Mouse (Mus musculus): ENCODE results near the gene Bcl3. TPM values are rescaled to one million over a fixed set of nuclear protein-coding genes. Genes with fewer than 3 reads are reported as not detected.

The Bcl3 gene
- total RNA-seq, 2 experiments from 2014 or later = 1.2 TPM; not detected in 1

GRCm38 (mm10) chr7:19779903-19780302, 42.7 kb downstream of the Bcl3 start:
- no peak for DNase-seq (ENCODE audit: low spot score in 2 of 2)
- intact Hi-C loops (cut with DNase I) = no loop called here

DNA sequence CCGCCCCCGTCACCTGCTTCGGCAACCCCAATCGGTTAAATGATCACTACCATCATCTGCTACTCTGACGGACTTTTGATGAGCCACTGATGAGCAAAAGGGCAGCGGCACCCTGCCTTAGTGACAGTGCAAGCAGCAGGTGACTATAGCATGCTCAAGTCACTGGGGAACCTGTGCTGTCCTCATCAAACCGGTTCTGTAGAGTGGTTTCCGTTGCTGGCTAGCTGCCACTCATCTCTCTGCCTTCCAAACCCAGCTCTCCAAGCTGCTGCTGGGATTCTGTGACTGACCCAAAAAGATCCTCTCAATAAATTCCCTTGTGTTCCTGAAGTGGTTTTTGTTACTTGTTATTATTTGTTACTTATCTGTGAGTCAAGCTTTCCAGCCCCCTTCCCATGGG, 43.9 kb downstream of the Bcl3 start:
- intact Hi-C loops (cut with DNase I) = no loop called here
- DNase-seq (ENCODE audit: low spot score in 2 of 2) = no peak

- intact Hi-C loops (cut with DNase I) = no loop called here
- DNase-seq (ENCODE audit: low spot score in 2 of 2) = no peak
Measured at GRCm38 (mm10) chr7:19777049-19777723, 45.4 kb downstream of the Bcl3 start.

GRCm38 (mm10) chr7:19771682-19772081, 50.9 kb downstream of the Bcl3 start:
- DNase-seq (ENCODE audit: low spot score in 2 of 2) = no peak
- intact Hi-C loops (cut with DNase I) = no loop called here

DNA sequence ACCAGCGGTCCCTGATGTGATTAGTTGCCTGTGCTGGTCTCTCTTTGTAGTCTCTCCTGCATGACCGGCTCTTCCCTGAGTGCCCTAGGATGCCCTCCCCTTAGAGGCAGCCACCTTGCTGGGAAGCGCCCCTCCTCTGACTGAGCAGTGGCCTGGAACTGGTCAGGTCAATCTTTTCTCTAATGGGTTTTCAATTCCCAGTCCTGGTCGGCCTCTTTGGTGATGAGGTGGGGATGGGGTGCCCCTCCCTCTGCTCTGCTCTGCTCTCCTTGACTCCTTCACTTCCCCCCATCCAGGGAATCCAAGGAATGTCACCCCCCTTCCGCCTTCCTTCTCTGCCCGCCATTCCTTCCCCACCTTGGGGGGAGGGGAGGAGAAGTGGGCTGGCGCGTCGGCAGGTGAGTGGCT, 51.6 kb downstream of the Bcl3 start, which contains the start of gene Bcam:
Gene Bcam (minus strand): TSS at position 33 of the 408 bp plus-strand sequence.
- DNase-seq (ENCODE audit: low spot score in 2 of 2) = no peak
- intact Hi-C loops (cut with DNase I) = no loop called here

DNA sequence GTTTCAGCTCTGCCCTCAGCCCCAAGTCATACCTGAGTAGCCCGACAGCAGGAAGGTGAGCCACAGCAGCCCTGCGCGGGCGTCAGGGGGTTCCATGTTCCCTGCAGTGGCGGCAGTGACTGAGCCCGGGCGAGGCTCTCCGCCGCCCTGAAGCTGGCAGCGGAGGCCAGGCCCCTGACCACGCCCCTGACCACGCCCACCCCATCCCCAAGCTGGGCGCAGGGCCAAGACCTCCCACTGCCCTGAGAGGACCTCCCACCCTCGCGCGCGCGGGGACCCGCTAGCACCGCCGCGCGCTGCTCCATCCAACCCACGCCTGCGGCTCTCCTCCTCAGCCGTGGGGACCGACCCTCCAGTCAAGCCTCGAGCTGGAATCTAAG, 52.2 kb downstream of the Bcl3 start:
- DNase-seq (ENCODE audit: low spot score in 2 of 2) = peak in 1 of 2 experiments; percentile 59
- intact Hi-C loops (cut with DNase I) = no loop called here

GRCm38 (mm10) chr7:19769434-19770374, 52.9 kb downstream of the Bcl3 start:
- no peak for DNase-seq (ENCODE audit: low spot score in 2 of 2)
- intact Hi-C loops (cut with DNase I) = no loop called here

- intact Hi-C loops (cut with DNase I) = no loop called here
Measured at GRCm38 (mm10) chr7:19769001-19769400, 53.6 kb downstream of the Bcl3 start.

DNA sequence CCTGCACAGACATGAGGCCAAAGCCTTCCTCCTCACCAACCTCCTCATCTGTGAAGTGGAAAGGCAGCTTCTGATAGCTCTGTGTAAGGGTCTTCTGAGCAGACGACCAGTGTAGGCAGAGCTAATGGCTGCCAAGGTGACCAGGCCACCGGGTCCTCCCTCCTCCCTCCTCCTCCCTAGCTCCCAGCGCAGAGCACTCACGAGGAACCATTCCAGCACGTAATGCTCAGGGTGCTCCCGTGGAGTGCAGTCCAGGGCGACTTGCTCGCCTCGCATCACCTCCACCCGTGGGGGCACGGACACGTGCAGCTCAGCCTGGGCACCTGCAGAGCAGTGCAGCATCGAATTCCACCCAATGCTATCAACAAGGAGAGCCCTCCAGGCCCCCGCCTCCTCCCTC, 54.3 kb downstream of the Bcl3 start:
- DNase-seq (ENCODE audit: low spot score in 2 of 2) = no peak
- intact Hi-C loops (cut with DNase I) = no loop called here

More at GRCm38 (mm10) chr7:19769001-19769400, 53.6 kb downstream of the Bcl3 start:
- no peak for DNase-seq (ENCODE audit: low spot score in 2 of 2)

- no peak for DNase-seq (ENCODE audit: low spot score in 2 of 2)
- intact Hi-C loops (cut with DNase I) = no loop called here
Measured at GRCm38 (mm10) chr7:19764581-19764980, 58.0 kb downstream of the Bcl3 start.

DNA sequence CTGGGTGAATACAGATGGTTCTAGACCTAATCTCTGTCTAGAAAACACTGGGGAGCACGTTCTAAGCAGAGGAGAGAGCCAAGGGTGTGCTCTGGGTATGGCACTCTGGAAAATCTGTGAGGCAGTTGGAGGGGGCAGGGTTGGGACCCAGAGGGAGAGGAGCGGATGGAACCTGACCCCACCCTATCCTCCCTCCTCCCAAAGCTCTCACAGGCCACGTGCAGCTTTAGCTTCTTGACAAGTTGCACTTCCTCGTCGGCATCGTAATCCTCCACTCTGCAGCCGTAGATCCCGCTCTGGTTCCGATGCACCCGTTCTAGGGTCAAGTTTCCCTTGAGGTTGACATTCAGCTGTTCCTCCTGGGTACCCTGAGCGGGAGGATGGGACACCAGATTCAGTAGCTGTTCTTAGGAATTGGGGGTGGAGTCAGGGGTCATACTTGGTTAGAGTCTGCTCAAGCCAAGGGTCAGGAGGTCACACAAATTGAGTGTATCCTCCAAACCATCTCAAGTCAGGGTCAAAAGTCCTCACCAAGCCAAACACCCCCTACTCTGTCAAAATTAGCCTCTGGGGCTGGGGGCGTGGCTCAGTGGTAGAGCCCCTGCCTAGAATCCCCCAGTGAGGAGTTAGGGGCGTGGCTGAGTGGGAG, 58.6 kb downstream of the Bcl3 start:
- DNase-seq (ENCODE audit: low spot score in 2 of 2) = no peak
- intact Hi-C loops (cut with DNase I) = no loop called here

DNA sequence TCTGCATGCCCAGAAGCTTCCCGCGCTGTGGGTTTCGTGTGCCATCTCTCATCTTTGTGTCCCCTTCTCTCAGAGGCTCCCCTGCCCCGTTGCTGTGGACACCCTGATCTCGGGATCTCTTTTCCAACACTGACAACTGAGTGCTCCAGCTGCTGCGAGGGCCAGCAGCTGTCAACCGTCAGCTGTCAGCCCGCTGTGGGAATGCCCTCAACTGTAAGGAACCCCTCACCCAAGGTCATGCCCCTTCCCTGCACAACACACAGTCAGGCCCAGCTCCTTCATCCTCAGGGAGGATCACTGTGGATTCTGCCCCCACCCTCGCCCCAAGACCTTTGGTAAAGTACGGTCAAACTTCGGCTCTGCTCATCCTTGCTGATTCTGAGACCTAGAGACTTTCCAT, 60.3 kb downstream of the Bcl3 start:
- intact Hi-C loops (cut with DNase I) = no loop called here
- no peak for DNase-seq (ENCODE audit: low spot score in 2 of 2)

DNA sequence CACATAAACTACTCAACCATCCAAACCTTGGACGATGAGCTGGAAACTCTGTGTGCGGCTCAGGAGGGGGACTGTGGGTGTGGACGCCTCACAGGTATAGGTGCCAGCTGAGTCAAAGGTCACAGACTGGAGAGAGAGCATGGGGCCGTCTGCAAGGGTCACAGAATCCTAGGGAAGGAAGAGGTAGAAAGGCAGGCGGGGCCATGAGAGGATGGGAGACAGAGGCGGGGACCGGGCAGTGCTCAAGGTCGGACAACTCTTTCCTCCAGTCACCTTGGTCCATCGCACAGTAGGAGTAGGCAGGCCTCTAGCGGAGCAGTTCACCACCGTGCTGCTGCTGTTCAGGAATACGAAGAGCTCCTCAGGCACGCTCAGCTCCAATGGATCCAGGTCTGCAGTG, 62.5 kb downstream of the Bcl3 start:
- intact Hi-C loops (cut with DNase I) = no loop called here
- no peak for DNase-seq (ENCODE audit: low spot score in 2 of 2)

- intact Hi-C loops (cut with DNase I) = no loop called here
Measured at GRCm38 (mm10) chr7:19758623-19759022, 63.9 kb downstream of the Bcl3 start.

More at GRCm38 (mm10) chr7:19758623-19759022, 63.9 kb downstream of the Bcl3 start:
- no peak for DNase-seq (ENCODE audit: low spot score in 2 of 2)

Other genes starting within 250 kb of the Bcl3 start
- under 1 TPM; 0.51 to 0.68 TPM for gene Zfp296, start 245.5 kb downstream of the Bcl3 start, total RNA-seq (2021)
- 10 to 100 TPM; 43.8 to 46.0 TPM for gene Gemin7, start 245.2 kb downstream of the Bcl3 start, total RNA-seq (2021)
- gene Clasrp, start 218.3 kb downstream of the Bcl3 start, total RNA-seq (2021) = 10 to 100 TPM; 84.4 to 84.6 TPM
- 1 to 10 TPM; 6.1 to 6.3 TPM for gene Relb, start 193.3 kb downstream of the Bcl3 start, total RNA-seq (2021)
- gene Clptm1, start 157.7 kb downstream of the Bcl3 start, total RNA-seq (2021) = 100 to 1,000 TPM; 156 to 159 TPM
- not detected for gene Apoc2, start 144.8 kb downstream of the Bcl3 start, total RNA-seq (2021)
- not detected for gene Gm44805, start 141.3 kb downstream of the Bcl3 start, total RNA-seq (2021)
- not detected for gene Apoc4, start 141.3 kb downstream of the Bcl3 start, total RNA-seq (2021)
- gene Apoc1, start 130.1 kb downstream of the Bcl3 start, total RNA-seq (2021) = 1 to 10 TPM; 2.2 to 3.3 TPM
- 1,000 to 10,000 TPM; 1,873 to 2,039 TPM for gene Apoe, start 123.6 kb downstream of the Bcl3 start, total RNA-seq (2021)
- gene Tomm40, start 107.3 kb downstream of the Bcl3 start, total RNA-seq (2021) = 100 to 1,000 TPM; 104 to 120 TPM
- gene Nectin2, start 72.3 kb downstream of the Bcl3 start, total RNA-seq (2021) = 10 to 100 TPM; 11.6 to 15.2 TPM
- 10 to 100 TPM; 10.7 to 11.0 TPM for gene Bcam, start 51.8 kb downstream of the Bcl3 start, total RNA-seq (2021)
- gene Cblc, start 26.0 kb downstream of the Bcl3 start, total RNA-seq (2021) = not detected
- gene Gm19345, start 29.2 kb upstream of the Bcl3 start, total RNA-seq (2021) = 1 to 10 TPM; 3.0 to 4.1 TPM
- not detected for gene Ceacam16, start 38.5 kb upstream of the Bcl3 start, total RNA-seq (2021)
- gene Ceacam19, start 65.2 kb upstream of the Bcl3 start, total RNA-seq (2021) = not detected
- 10 to 100 TPM; 10.1 to 11.4 TPM for gene Pvr, start 98.4 kb upstream of the Bcl3 start, total RNA-seq (2021)
- not detected for gene Igsf23, start 128.0 kb upstream of the Bcl3 start, total RNA-seq (2021)
- not detected for gene Ceacam20, start 142.6 kb upstream of the Bcl3 start, total RNA-seq (2021)
- not detected for gene Nlrp9b, start 168.7 kb upstream of the Bcl3 start, total RNA-seq (2021)